Mouse (Mus musculus) spleen, adult 10 weeks (tissue): ENCODE data around the gene 1700008O03Rik. TPM values are rescaled to one million over a fixed set of nuclear protein-coding genes. Genes with fewer than 3 reads are reported as not detected.

ENCODE experiments used
- polyA plus RNA-seq: library from polyadenylated mRNA; stranded (reverse); fragments of 350-450 nt; fragmentation: Illumina TruSeq; extraction: RNeasy Lipid Tissue Mini Kit (QIAGEN cat#74804); gene quantifications from one replicate; pipeline ENCODE4 v1.2.3, GENCODE M21; 2015; ENCODE audit warnings: low replicate concordance; ENCODE audit not compliant: insufficient read depth

Gene 1700008O03Rik
- polyA plus RNA-seq: not detected

GRCm38 (mm10) chr7:44385720-44386119, at the start of gene 1700008O03Rik:
Gene 1700008O03Rik (minus strand): TSS chr7:44385820.

GRCm38 (mm10) chr7:44428968-44429521, 43.4 kb upstream of the 1700008O03Rik start, which contains the start of gene Lrrc4b:
Gene Lrrc4b (plus strand): TSS chr7:44429018.

DNA sequence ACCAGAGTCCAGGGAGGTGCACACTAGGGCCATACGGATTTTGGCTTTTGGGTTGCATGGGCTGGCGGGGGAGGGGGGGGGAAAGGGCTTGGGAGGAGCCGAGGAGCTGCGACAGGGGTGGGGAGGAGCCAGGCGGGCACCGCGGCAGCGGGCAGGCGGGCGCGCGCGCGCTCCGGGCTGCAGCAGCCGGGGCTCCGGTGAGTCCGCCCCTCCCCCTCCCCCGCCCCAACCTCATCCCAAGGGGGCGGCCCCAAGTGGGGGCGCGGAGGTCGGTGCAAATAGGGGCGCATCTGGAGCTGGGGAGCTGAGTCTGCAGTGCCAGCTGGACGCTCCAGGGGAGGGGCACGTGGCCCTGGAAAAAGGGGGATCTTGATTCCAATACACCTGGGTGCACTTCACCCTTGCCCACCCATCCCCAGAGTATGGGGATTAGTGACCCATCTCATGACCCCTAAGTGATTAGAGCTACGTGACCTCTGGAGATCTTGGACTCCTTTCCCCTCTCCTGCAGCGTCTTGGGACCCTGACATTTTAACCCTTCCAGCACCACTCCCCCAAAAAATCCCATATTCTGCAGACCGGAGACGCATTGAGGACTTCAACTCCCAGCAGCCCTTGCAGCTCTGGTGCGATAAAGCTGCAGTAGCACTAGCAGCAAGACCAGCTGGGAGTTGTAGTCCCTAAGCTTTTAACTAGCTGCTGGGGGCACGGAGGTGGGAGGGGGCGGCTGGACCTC, 1.5 kb downstream of the 1700008O03Rik start, which contains the start of gene Syt3:
Gene Syt3 (plus strand): TSS at position 123 of the 736 bp plus-strand sequence.

Other genes starting within 250 kb of the 1700008O03Rik start
- not detected for gene Klk1b16, start 249.1 kb downstream of the 1700008O03Rik start, polyA plus RNA-seq
- gene Klk1b24, start 197.6 kb downstream of the 1700008O03Rik start, polyA plus RNA-seq: not detected
- not detected for gene Klk1b3, start 187.6 kb downstream of the 1700008O03Rik start, polyA plus RNA-seq
- not detected for gene Klk1b4, start 178.4 kb downstream of the 1700008O03Rik start, polyA plus RNA-seq
- not detected for gene Klk1b5, start 169.9 kb downstream of the 1700008O03Rik start, polyA plus RNA-seq
- 8.8 TPM for gene Klk1, start 160.5 kb downstream of the 1700008O03Rik start, polyA plus RNA-seq
- gene Gm36864, start 149.6 kb downstream of the 1700008O03Rik start, polyA plus RNA-seq: not detected
- gene 1700028J19Rik, start 139.1 kb downstream of the 1700008O03Rik start, polyA plus RNA-seq: 0.84 TPM
- 112 TPM for gene 2410002F23Rik, start 139.1 kb downstream of the 1700008O03Rik start, polyA plus RNA-seq
- gene Acp4, start 128.4 kb downstream of the 1700008O03Rik start, polyA plus RNA-seq: not detected
- gene Gm15517, start 124.4 kb downstream of the 1700008O03Rik start, polyA plus RNA-seq: not detected
- 2.6 TPM for gene Clec11a, start 78.9 kb downstream of the 1700008O03Rik start, polyA plus RNA-seq
- 1.8 TPM for gene Shank1, start 75.6 kb downstream of the 1700008O03Rik start, polyA plus RNA-seq
- 0.28 TPM for gene Syt3, start 1.7 kb downstream of the 1700008O03Rik start, polyA plus RNA-seq
- not detected for gene Lrrc4b, start 43.2 kb upstream of the 1700008O03Rik start, polyA plus RNA-seq
- gene Aspdh, start 79.6 kb upstream of the 1700008O03Rik start, polyA plus RNA-seq: not detected
- 22.8 TPM for gene Josd2, start 82.2 kb upstream of the 1700008O03Rik start, polyA plus RNA-seq
- gene Emc10, start 110.7 kb upstream of the 1700008O03Rik start, polyA plus RNA-seq: 16.3 TPM
- gene Fam71e1, start 110.8 kb upstream of the 1700008O03Rik start, polyA plus RNA-seq: 1.3 TPM
- 0.95 TPM for gene Mybpc2, start 138.8 kb upstream of the 1700008O03Rik start, polyA plus RNA-seq
- 234 TPM for gene Spib, start 146.3 kb upstream of the 1700008O03Rik start, polyA plus RNA-seq
- gene Pold1, start 163.0 kb upstream of the 1700008O03Rik start, polyA plus RNA-seq: 14.2 TPM
- 31.8 TPM for gene Nr1h2, start 168.1 kb upstream of the 1700008O03Rik start, polyA plus RNA-seq
- gene Napsa, start 186.6 kb upstream of the 1700008O03Rik start, polyA plus RNA-seq: 205 TPM
- gene Kcnc3, start 204.8 kb upstream of the 1700008O03Rik start, polyA plus RNA-seq: 1.2 TPM